Mouse (Mus musculus): Measurements from ENCODE around the gene Enpp7. TPM values are rescaled to one million over a fixed set of nuclear protein-coding genes. Genes with fewer than 3 reads are reported as not detected.

The Enpp7 gene
- polyA plus RNA-seq, 2 experiments: 0.05 TPM; not detected in 1

DNA sequence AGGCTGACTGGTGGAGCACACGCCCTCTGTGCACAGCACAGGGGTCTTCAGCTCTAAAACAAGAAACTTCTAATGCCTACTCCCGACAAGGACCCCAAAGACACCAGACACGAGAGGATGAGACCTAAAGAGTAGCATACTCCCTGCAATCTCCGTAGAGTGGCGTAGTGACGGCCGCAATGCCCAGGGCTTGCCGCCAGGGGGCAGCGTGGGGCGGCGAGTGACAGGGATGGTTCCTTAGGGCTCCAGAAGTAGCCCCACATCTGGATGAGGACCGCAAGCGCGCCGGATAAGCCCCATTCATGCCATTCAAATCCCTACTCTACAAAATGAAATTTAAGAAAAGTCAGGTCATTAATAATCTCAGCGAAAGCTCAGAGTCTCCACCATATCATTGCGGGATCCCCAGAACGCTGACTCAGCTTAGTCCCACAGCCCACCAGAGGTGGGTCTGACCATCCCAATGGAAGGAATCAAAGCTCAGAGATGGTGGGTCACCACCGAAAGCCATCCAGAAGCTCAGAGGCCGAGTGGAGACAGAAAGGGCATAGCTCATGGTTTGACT is 16.4 kb upstream of the Enpp7 start:
- Histone ChIP-seq H3K9me3 (ENCODE audit: control insufficient read depth, low read length) (no peaks in the 10 kb centered on the region), H3K9ac (ENCODE audit: low read depth, low read length, severe bottlenecking) (no peak overlapping the region), H3K4me2 (replicated peaks; ENCODE audit: low read depth, low read length, severe bottlenecking) (no peak overlapping the region), H3K4me1 (ENCODE audit: control insufficient read depth, insufficient read depth, low read length) (no peaks in the 10 kb centered on the region), H3K4me3 (replicated peaks; ENCODE audit: low read length) (no peak overlapping the region), H3K27ac (replicated peaks; ENCODE audit: low read depth, low read length) (no peak overlapping the region), H3K27me3 (ENCODE audit: control insufficient read depth, insufficient read depth, low read length) (no peaks in the 10 kb centered on the region), H3K36me3 (ENCODE audit: control insufficient read depth, insufficient read depth, low read length) (no peaks in the 10 kb centered on the region)
- no peak for DNase-seq (ENCODE audit: low spot score)
- 37% methylated on average over 20 of the region's 20 CpGs for WGBS
- no peak for ATAC-seq (ENCODE audit: low FRiP score, low read depth)
- no peak for TF ChIP-seq POLR2A (IDR thresholded peaks at IDR 0.05; ENCODE audit: borderline replicate concordance, extremely low read depth, insufficient read depth, insufficient read length)

DNA sequence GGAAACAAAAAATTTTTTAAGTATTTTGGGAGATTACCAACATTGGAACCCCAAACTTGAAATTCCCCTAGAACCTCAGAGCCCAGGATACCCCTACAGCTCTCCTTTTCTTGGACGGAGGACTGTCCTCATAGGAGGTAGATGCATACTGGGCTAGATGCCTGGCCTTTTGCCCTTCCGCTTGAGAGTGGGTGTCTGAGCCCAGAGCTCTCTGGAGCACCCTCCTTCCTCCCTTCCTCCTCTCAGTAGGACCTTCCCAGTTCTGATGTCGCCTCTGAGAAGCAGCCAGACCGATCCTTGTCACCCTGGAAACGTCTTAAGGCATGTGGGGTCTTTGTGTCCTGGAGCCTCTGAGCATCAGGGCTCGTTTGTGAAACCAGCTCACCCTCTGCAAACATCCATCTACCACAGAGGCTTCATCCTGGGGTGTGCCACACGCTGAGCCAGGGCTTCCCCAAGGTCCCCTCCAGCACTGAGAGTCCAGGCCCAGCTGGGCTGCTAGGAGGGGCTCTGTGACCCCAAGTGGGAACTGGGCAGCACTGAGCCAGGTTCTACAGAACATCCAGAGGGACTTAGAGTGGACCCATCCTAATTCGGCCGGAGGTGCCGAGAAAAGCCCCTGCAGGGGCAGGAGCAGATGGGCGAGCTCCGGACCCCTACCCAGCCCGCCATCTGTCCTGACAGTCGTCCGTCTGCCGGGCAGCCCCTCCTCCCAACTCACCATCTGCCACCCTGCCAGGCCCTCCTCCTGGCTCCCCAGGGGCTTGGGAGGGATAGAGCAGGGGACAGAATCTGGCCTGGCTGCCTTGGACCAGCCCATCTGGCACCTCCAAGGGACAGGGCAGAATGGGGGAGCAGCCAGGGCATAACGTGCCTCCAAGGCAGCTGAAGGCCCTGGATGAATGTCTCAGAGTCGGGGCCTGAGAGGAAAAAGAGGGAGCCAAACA is 15.3 kb upstream of the Enpp7 start:
- Histone ChIP-seq H3K27me3 (ENCODE audit: control insufficient read depth, insufficient read depth, low read length) (no peaks in the 10 kb centered on the region), H3K9me3 (ENCODE audit: control insufficient read depth, low read length) (no peaks in the 10 kb centered on the region), H3K4me2 (replicated peaks; ENCODE audit: low read depth, low read length, severe bottlenecking) (no peak overlapping the region), H3K36me3 (ENCODE audit: control insufficient read depth, insufficient read depth, low read length) (no peaks in the 10 kb centered on the region), H3K27ac (replicated peaks; ENCODE audit: low read depth, low read length) (no peak overlapping the region), H3K4me3 (replicated peaks; ENCODE audit: low read length) (no peak overlapping the region), H3K4me1 (ENCODE audit: control insufficient read depth, insufficient read depth, low read length) (no peaks in the 10 kb centered on the region), H3K9ac (ENCODE audit: low read depth, low read length, severe bottlenecking) (no peak overlapping the region)
- no peak for ATAC-seq (ENCODE audit: low FRiP score, low read depth)
- 40% methylated on average over 17 of the region's 18 CpGs for WGBS
- no peak for TF ChIP-seq POLR2A (IDR thresholded peaks at IDR 0.05; ENCODE audit: borderline replicate concordance, extremely low read depth, insufficient read depth, insufficient read length)
- no peak for DNase-seq (ENCODE audit: low spot score)

DNA sequence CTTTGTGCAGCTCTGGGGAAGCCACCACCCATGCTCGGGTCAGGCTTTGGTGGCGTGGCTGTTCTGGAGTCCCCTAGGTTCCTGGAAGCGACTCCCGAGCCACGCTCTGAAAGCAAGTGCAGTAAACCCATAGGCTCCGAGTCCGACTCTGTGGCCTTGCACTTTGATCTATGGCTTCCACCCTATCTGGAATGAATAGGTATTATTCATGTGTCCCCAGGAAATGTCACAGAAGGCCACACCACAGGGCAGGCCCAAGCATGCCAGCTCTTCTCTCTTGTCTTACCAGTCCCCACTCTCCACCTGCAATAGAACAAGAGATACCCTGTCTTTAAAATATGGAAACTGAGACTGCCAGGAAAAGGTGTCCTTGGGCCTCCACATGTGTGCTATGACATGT is 13.6 kb upstream of the Enpp7 start:
- Histone ChIP-seq H3K9me3 (ENCODE audit: control insufficient read depth, low read length) (no peaks in the 10 kb centered on the region), H3K27me3 (ENCODE audit: control insufficient read depth, insufficient read depth, low read length) (no peaks in the 10 kb centered on the region), H3K36me3 (ENCODE audit: control insufficient read depth, insufficient read depth, low read length) (no peaks in the 10 kb centered on the region), H3K4me3 (replicated peaks; ENCODE audit: low read length) (no peak overlapping the region), H3K27ac (replicated peaks; ENCODE audit: low read depth, low read length) (no peak overlapping the region), H3K9ac (ENCODE audit: low read depth, low read length, severe bottlenecking) (no peak overlapping the region), H3K4me2 (replicated peaks; ENCODE audit: low read depth, low read length, severe bottlenecking) (no peak overlapping the region), H3K4me1 (ENCODE audit: control insufficient read depth, insufficient read depth, low read length) (no peaks in the 10 kb centered on the region)
- no peak for TF ChIP-seq POLR2A (IDR thresholded peaks at IDR 0.05; ENCODE audit: borderline replicate concordance, extremely low read depth, insufficient read depth, insufficient read length)
- WGBS: 79% methylated on average over 7 of the region's 7 CpGs
- ATAC-seq (ENCODE audit: low FRiP score, low read depth) (no peak), DNase-seq (ENCODE audit: low spot score) (no peak)

DNA sequence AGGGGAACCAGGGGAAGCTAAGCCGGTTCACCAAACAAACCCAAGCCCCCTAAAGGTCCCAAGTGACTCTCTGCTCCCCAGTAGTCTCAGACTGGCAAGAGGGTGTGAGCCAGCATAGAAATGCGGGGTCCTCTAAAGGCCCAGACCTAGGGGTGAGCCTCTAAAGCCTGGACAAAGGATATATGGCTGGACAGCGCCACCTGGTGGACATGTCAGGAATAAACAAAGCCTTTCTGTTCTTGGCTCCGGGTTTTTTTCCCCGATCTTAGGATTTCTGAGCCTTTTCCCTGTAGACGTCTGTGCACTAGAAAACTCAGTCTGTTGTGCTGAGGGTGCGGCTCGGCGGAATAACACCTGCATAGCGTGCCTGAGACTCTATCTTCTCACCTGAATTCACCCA is 12.6 kb upstream of the Enpp7 start:
- no peaks in the 10 kb centered on the region for H3K4me1 ChIP-seq (ENCODE audit: control insufficient read depth, insufficient read depth, low read length)
- DNase-seq (ENCODE audit: low spot score): peak; percentile 88
- H3K9ac ChIP-seq (ENCODE audit: low read depth, low read length, severe bottlenecking): no peak overlapping the region
- no peak overlapping the region for H3K4me2 ChIP-seq (replicated peaks; ENCODE audit: low read depth, low read length, severe bottlenecking)
- TF ChIP-seq POLR2A (IDR thresholded peaks at IDR 0.05; ENCODE audit: borderline replicate concordance, extremely low read depth, insufficient read depth, insufficient read length): no peak
- ATAC-seq (ENCODE audit: low FRiP score, low read depth): no peak
- no peaks in the 10 kb centered on the region for H3K9me3 ChIP-seq (ENCODE audit: control insufficient read depth, low read length)
- no peak overlapping the region for H3K27ac ChIP-seq (replicated peaks; ENCODE audit: low read depth, low read length)
- WGBS: 4% methylated on average over 10 of the region's 10 CpGs
- no peaks in the 10 kb centered on the region for H3K36me3 ChIP-seq (ENCODE audit: control insufficient read depth, insufficient read depth, low read length)
- H3K4me3 ChIP-seq (replicated peaks; ENCODE audit: low read length): no peak overlapping the region
- no peaks in the 10 kb centered on the region for H3K27me3 ChIP-seq (ENCODE audit: control insufficient read depth, insufficient read depth, low read length)

DNA sequence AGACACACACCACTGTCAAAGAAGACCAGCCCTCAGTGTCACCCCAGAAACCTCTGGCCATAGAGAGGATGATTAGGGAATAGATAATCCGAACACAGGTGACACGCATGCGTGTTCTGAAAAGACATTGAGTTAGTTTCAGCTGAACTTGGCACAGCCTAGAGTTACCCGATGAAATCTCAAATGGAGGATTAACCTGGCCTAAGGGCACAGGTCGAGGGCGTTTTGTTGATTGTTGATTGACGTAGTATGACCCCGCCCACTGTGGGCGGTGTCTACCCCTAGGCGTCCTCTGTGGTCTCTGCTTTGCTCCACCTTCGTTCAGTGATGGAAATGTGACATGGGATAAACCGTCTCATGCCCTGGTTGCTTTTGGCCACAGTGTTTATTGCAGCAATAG is 12.1 kb upstream of the Enpp7 start:
- no peak for TF ChIP-seq POLR2A (IDR thresholded peaks at IDR 0.05; ENCODE audit: borderline replicate concordance, extremely low read depth, insufficient read depth, insufficient read length)
- H3K4me3 ChIP-seq (replicated peaks; ENCODE audit: low read length): no peak overlapping the region
- H3K4me2 ChIP-seq (replicated peaks; ENCODE audit: low read depth, low read length, severe bottlenecking): no peak overlapping the region
- no peaks in the 10 kb centered on the region for H3K4me1 ChIP-seq (ENCODE audit: control insufficient read depth, insufficient read depth, low read length)
- WGBS: 18% methylated on average over 12 of the region's 12 CpGs
- no peaks in the 10 kb centered on the region for H3K27me3 ChIP-seq (ENCODE audit: control insufficient read depth, insufficient read depth, low read length)
- ATAC-seq (ENCODE audit: low FRiP score, low read depth) (no peak), DNase-seq (ENCODE audit: low spot score) (no peak)
- no peak overlapping the region for H3K9ac ChIP-seq (ENCODE audit: low read depth, low read length, severe bottlenecking)
- no peak overlapping the region for H3K27ac ChIP-seq (replicated peaks; ENCODE audit: low read depth, low read length)
- no peaks in the 10 kb centered on the region for H3K9me3 ChIP-seq (ENCODE audit: control insufficient read depth, low read length)
- no peaks in the 10 kb centered on the region for H3K36me3 ChIP-seq (ENCODE audit: control insufficient read depth, insufficient read depth, low read length)

All from limb, embryonic 14.5 days (tissue).